Mouse (Mus musculus): ENCODE results near the gene Tnk2.

Gene Tnk2

GRCm38 (mm10) chr16:32707111-32707823, 63.6 kb downstream of the Tnk2 start:
- in situ Hi-C loops (cut with MboI, MseI), result loop anchor here (5.0 to 10.0 kb wide), 3 partner anchors 55 to 188 kb away; no protein-coding TSS in a partner anchor

- in situ Hi-C loops (cut with MboI, MseI), result loop anchor here (5.0 to 10.0 kb wide), 3 partner anchors 54 to 187 kb away; no protein-coding TSS in a partner anchor
These were observed 64.3 kb downstream of the Tnk2 start for GRCm38 (mm10) chr16:32707824-32708456.

GRCm38 (mm10) chr16:32708457-32709033, 64.9 kb downstream of the Tnk2 start:
- in situ Hi-C loops (cut with MboI, MseI), result loop anchor here (5.0 to 10.0 kb wide), 3 partner anchors 54 to 186 kb away; no protein-coding TSS in a partner anchor

GRCm38 (mm10) chr16:32709116-32709515, 65.4 kb downstream of the Tnk2 start:
- in situ Hi-C loops (cut with MboI, MseI), result loop anchor here (5.0 to 10.0 kb wide), 3 partner anchors 53 to 186 kb away; no protein-coding TSS in a partner anchor

- in situ Hi-C loops (cut with MboI, MseI), result no loop called here
These were observed 66.9 kb downstream of the Tnk2 start for GRCm38 (mm10) chr16:32710426-32711070.

GRCm38 (mm10) chr16:32712202-32712601, 68.5 kb downstream of the Tnk2 start:
- in situ Hi-C loops (cut with MboI, MseI), result no loop called here

- in situ Hi-C loops (cut with MboI, MseI), result no loop called here
These were observed 69.9 kb downstream of the Tnk2 start for GRCm38 (mm10) chr16:32713556-32713955.

GRCm38 (mm10) chr16:32715364-32715763, 71.7 kb downstream of the Tnk2 start:
- in situ Hi-C loops (cut with MboI, MseI), result no loop called here

- in situ Hi-C loops (cut with MboI, MseI), result no loop called here
These were observed 79.5 kb downstream of the Tnk2 start for GRCm38 (mm10) chr16:32723163-32723562.

- in situ Hi-C loops (cut with MboI, MseI), result no loop called here
These were observed 80.1 kb downstream of the Tnk2 start for GRCm38 (mm10) chr16:32723767-32724166.

- in situ Hi-C loops (cut with MboI, MseI), result no loop called here
These were observed 80.6 kb downstream of the Tnk2 start for GRCm38 (mm10) chr16:32724259-32724658.

GRCm38 (mm10) chr16:32726501-32726900, 82.8 kb downstream of the Tnk2 start:
- in situ Hi-C loops (cut with MboI, MseI), result no loop called here

- in situ Hi-C loops (cut with MboI, MseI), result no loop called here
These were observed 84.6 kb downstream of the Tnk2 start for GRCm38 (mm10) chr16:32728240-32728639.

- in situ Hi-C loops (cut with MboI, MseI), result no loop called here
These were observed 85.1 kb downstream of the Tnk2 start for GRCm38 (mm10) chr16:32728730-32729129.
